Mouse (Mus musculus) liver, postnatal 0 days (tissue): Measurements from ENCODE around the gene Gm20765. TPM values are rescaled to one million over a fixed set of nuclear protein-coding genes. Genes with fewer than 3 reads are reported as not detected.
"Not testable (repeated sequence)": the region's sequence is repeated elsewhere in the genome, so short reads cannot be mapped to it uniquely, and the experiment has no call there.

Source experiments
- ATAC-seq: fragments of 200-750 bp; cut with Nextera tagmentation; 2 replicates; pipeline ENCODE4 v1.8.0; 2017; ENCODE audit warnings: mild to moderate bottlenecking, moderate library complexity
- DNase-seq: peaks from one replicate; pipeline ENCODE4 v3.0.0-alpha.2; 2016
- H3K27ac ChIP-seq: fragments of 300-500 bp; sonication (generic); 2 replicates; pipeline ENCODE4 v1.5.1; 2014; ENCODE audit warnings: antibody characterized with exemption, moderate library complexity, mild to moderate bottlenecking, low read depth
- H3K27me3 ChIP-seq: fragments of 300-500 bp; sonication (generic); 2 replicates; pipeline ENCODE4 v1.6.1; 2014; ENCODE audit warnings: low read length, control low read depth, mixed read lengths; ENCODE audit not compliant: insufficient read depth
- H3K36me3 ChIP-seq: fragments of 300-500 bp; sonication (generic); replicated peaks from 2 replicates; pipeline ENCODE4 v1.6.1; 2014; ENCODE audit warnings: mild to moderate bottlenecking, control low read depth, low read length, moderate library complexity, mixed read lengths; ENCODE audit not compliant: insufficient read depth
- H3K4me1 ChIP-seq: fragments of 300-500 bp; sonication (generic); 2 replicates; pipeline ENCODE4 v1.6.1; 2014; ENCODE audit warnings: antibody characterized with exemption, mild to moderate bottlenecking, control low read depth; ENCODE audit not compliant: insufficient read depth
- H3K4me2 ChIP-seq: fragments of 300-500 bp; sonication (generic); 2 replicates; pipeline ENCODE4 v1.6.1; 2014; ENCODE audit warnings: low read depth, mild to moderate bottlenecking, low read length, moderate library complexity, mixed read lengths
- H3K4me3 ChIP-seq: fragments of 300-500 bp; sonication (generic); 2 replicates; pipeline ENCODE4 v1.5.1; 2014; ENCODE audit warnings: low read depth, low read length
- H3K9ac ChIP-seq: fragments of 300-500 bp; sonication (generic); replicated peaks from 2 replicates; pipeline ENCODE4 v1.6.1; 2014; ENCODE audit warnings: mild to moderate bottlenecking, moderate library complexity
- H3K9me3 ChIP-seq: fragments of 300-500 bp; sonication (generic); 2 replicates; pipeline ENCODE4 v1.6.1; 2016; ENCODE audit warnings: mild to moderate bottlenecking, control low read depth, low read length, mixed read lengths
- WGBS: fragments of 180-500 bp; shearing (Covaris S2); extraction: QIAGEN DNeasy Blood & Tissue Kit; methylation state at CpG from one replicate; pipeline ENCODE4 v1.1.7; 2014; ENCODE audit not compliant: insufficient replicate concordance; 5-methylcytosine and 5-hydroxymethylcytosine counted together
- polyA plus RNA-seq: library from polyadenylated mRNA; unstranded; fragments of >200 nt; fragmentation: Nextera tagmentation; extraction: Ambion mirVana; gene quantifications from 2 replicates; pipeline ENCODE4 v1.2.1, GENCODE M21; 2015

Gm20765 gene
- polyA plus RNA-seq = not detected in 2 replicates

GRCm38 (mm10) chr10:104185233-104185632 lies at the start of gene Gm20765:
Gene Gm20765, plus strand, starts transcription at chr10:104185533.
- H3K36me3 ChIP-seq, H3K4me2 ChIP-seq, H3K4me1 ChIP-seq, H3K27ac ChIP-seq, DNase-seq, ATAC-seq, H3K9ac ChIP-seq, H3K9me3 ChIP-seq, H3K4me3 ChIP-seq, H3K27me3 ChIP-seq: not testable (repeated sequence)
- no CpG with 5 or more reads among the region's 3 CpGs for WGBS

GRCm38 (mm10) chr10:104142687-104143086 lies 42.6 kb upstream of the Gm20765 start, which contains the start of gene Gm21293:
Gene Gm21293, plus strand, starts transcription at chr10:104142987.
- H3K4me2 ChIP-seq, H3K36me3 ChIP-seq, H3K4me1 ChIP-seq, H3K27ac ChIP-seq, ATAC-seq, H3K9me3 ChIP-seq, H3K9ac ChIP-seq, DNase-seq, H3K4me3 ChIP-seq, H3K27me3 ChIP-seq: not testable (repeated sequence)
- WGBS = no CpG with 5 or more reads among the region's 3 CpGs

GRCm38 (mm10) chr10:104151197-104151596 lies 34.1 kb upstream of the Gm20765 start, which contains the start of gene Gm6763:
Gene Gm6763, plus strand, starts transcription at chr10:104151497.
- not testable (repeated sequence) for H3K4me3 ChIP-seq, H3K9ac ChIP-seq, H3K9me3 ChIP-seq, H3K36me3 ChIP-seq, H3K4me2 ChIP-seq, H3K27ac ChIP-seq, DNase-seq, H3K4me1 ChIP-seq, H3K27me3 ChIP-seq, ATAC-seq
- WGBS = no CpG with 5 or more reads among the region's 3 CpGs

GRCm38 (mm10) chr10:104159706-104160105 lies 25.6 kb upstream of the Gm20765 start, which contains the start of gene Gm8764:
Gene Gm8764, plus strand, starts transcription at chr10:104160006.
- H3K36me3 ChIP-seq, H3K27ac ChIP-seq, H3K27me3 ChIP-seq, ATAC-seq, H3K4me3 ChIP-seq, H3K4me2 ChIP-seq, DNase-seq, H3K9me3 ChIP-seq, H3K9ac ChIP-seq, H3K4me1 ChIP-seq: not testable (repeated sequence)
- WGBS = no CpG with 5 or more reads among the region's 3 CpGs

- H3K4me3 ChIP-seq, H3K27ac ChIP-seq, H3K9ac ChIP-seq, DNase-seq, H3K27me3 ChIP-seq, H3K4me2 ChIP-seq, ATAC-seq, H3K4me1 ChIP-seq, H3K9me3 ChIP-seq, H3K36me3 ChIP-seq: not testable (repeated sequence)
- WGBS = no CpG with 5 or more reads among the region's 3 CpGs
These were observed 17.1 kb upstream of the Gm20765 start, which contains the start of gene Gm21304 for GRCm38 (mm10) chr10:104168215-104168614. Gene Gm21304, plus strand, starts transcription at chr10:104168515.

GRCm38 (mm10) chr10:104176724-104177123 lies 8.6 kb upstream of the Gm20765 start, which contains the start of gene Gm21312:
Gene Gm21312, plus strand, starts transcription at chr10:104177024.
- not testable (repeated sequence) for H3K9ac ChIP-seq, H3K9me3 ChIP-seq, H3K27ac ChIP-seq, H3K27me3 ChIP-seq, ATAC-seq, H3K4me3 ChIP-seq, H3K4me2 ChIP-seq, DNase-seq, H3K4me1 ChIP-seq, H3K36me3 ChIP-seq
- no CpG with 5 or more reads among the region's 3 CpGs for WGBS

- not testable (repeated sequence) for H3K4me2 ChIP-seq, H3K9me3 ChIP-seq, DNase-seq, H3K4me3 ChIP-seq, H3K27me3 ChIP-seq, H3K36me3 ChIP-seq, H3K27ac ChIP-seq, H3K4me1 ChIP-seq, H3K9ac ChIP-seq, ATAC-seq
- WGBS = no CpG with 5 or more reads among the region's 3 CpGs
These were observed 8.4 kb downstream of the Gm20765 start, which contains the start of gene Gm4340 for GRCm38 (mm10) chr10:104193742-104194141. Gene Gm4340, plus strand, starts transcription at chr10:104194042.
